Mouse (Mus musculus) thymus, postnatal 4 days (tissue): Measurements from ENCODE around the gene Atp6v1a.

Experiments used
- DNase-seq: peaks from one replicate; pipeline ENCODE4 v3.0.0; 2021

The Atp6v1a gene

DNA sequence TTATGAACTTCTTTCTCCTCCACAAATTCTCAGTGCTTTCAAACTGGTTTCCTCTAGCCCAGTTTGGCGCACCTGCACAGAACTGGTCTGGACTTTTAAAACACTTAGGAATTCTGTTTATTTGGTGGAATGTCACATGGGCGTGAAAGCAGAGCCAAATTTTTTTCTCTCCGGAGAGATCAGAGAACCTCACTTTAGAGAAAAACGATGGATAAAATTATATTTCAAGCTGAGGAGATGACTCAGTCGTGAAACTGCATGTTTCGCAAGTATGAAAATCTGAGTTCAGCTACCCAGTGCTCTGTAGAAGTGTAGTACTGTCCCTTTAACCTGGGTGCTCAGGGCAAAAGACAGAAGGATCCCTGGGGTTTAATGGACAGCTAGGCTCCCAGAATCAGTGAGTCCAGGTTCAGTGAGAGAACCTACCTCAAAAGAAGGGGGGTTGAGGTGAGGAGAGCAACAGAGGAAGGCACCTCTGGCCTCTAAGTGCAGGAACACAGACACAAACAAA lies 2.9 kb downstream of the Atp6v1a start:
- DNase-seq = no peak

- no peak for DNase-seq
These were observed 6.3 kb downstream of the Atp6v1a start for GRCm38 (mm10) chr16:44133187-44133586.

DNA sequence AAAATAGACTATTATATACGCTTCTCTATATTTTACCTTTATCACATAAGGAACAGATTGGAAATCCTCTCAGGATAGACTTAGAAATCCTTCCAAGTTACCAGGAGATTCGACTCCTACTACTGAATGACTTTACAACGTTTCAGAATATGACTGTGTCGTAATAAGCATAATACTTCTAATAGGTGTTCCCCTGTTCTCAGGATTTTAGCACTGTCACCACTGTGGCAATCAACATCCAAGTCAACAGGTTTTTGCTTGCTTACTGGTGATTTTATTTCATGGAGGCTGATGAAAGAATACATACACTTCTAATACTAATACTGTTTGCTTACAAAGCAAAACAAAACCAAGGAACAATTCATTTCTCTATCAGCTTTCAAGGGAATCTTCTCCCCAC lies 7.2 kb downstream of the Atp6v1a start:
- no peak for DNase-seq

- no peak for DNase-seq
These were observed 13.1 kb downstream of the Atp6v1a start for GRCm38 (mm10) chr16:44126437-44126836.

- no peak for DNase-seq
These were observed 14.1 kb downstream of the Atp6v1a start for GRCm38 (mm10) chr16:44125436-44125835.

GRCm38 (mm10) chr16:44124713-44125112 lies 14.8 kb downstream of the Atp6v1a start:
- no peak for DNase-seq

DNA sequence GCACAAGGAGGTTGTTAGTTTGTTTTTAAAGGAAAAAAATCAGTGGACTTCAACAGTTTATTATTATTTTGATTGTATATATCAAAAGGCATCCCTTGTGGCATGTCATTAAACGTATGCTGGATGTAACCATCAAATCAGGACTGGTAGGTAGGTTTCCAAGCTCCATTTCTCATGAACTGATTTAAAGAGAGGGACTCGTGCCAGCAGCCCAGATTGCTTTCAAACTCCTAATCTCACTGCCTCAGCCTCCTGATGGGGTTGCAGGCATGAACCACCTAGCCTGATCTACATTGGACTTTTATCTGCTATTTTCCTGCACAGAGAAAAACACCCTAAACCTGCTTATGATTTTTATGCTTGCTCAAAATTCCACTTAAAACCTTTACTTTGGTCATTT lies 15.7 kb downstream of the Atp6v1a start:
- no peak for DNase-seq

DNA sequence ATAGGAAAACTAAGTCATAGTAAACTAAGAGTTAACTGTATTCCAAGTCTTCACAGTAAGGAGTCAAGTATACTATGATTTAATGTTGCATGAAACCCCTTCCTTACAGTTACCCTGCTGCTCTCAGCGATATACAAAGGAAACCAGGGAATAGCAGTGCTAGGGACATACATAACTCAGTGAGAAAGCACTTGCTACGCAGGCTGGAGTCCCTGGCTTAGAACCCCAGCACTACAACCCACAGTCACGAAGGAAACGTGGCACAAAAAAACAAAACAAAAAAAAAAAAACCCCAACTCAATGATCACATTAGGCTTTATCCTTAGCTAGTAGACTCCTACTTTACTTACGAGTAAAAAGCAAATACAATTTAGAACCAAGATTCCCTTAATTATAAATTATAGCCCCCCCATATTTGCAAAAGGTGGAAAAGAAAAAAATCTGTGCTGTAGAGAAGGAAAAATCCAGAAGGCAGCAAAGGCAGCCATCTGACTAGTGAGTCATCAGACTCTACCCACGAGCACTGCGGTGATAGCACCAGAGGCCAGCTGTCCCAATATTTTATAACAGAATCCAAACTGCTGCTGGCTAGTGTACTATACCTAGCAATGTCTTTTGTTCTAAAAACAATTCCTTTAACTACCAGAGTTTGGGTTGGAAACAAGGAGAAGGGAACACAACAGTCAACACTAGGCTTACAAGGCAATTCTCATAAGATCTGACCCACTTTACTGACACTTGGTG lies 16.4 kb downstream of the Atp6v1a start:
- no peak for DNase-seq

- DNase-seq = no peak
These were observed 16.9 kb downstream of the Atp6v1a start for GRCm38 (mm10) chr16:44122574-44122973.

DNA sequence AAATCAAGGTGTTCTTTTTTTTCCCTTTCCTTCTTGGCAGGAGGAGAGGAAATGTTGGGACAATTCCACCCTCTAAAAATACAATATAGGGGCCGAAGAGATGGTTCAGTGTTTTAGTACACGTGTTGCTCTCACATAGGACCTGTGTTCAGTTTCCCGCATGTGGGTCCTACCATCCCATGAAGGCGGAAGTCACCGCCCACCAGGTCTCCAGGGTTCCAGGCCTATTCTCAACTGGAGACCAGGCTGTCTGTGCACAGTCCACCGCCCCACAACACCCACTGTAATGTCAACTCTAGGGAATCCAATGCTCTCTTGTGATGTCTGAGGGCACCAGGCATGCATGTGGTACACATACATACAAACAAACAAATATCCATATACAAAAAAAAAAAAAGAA lies 17.4 kb downstream of the Atp6v1a start:
- DNase-seq = no peak

- no peak for DNase-seq
These were observed 19.6 kb downstream of the Atp6v1a start for GRCm38 (mm10) chr16:44119753-44120501.

- no peak for DNase-seq
These were observed 30.5 kb downstream of the Atp6v1a start for GRCm38 (mm10) chr16:44109002-44109401.

DNA sequence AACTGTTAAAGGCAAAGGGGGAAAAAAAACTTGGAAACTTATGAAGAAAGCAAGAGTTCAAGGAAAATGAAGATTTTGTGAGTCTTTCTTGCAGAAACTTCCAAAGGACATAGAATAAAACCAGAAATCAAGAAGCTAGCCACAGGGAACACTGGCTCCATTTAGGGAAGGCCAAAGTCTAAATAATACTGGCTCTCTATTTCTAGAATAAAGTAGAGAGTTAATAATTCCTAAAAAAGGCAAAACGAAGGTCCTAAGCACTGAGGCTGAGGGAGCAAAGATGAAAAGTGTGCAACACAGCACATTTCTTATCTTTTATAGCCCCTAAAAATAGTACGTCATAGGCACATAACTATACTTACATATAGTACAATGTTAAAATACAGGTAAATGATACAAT lies 34.3 kb downstream of the Atp6v1a start:
- no peak for DNase-seq

DNA sequence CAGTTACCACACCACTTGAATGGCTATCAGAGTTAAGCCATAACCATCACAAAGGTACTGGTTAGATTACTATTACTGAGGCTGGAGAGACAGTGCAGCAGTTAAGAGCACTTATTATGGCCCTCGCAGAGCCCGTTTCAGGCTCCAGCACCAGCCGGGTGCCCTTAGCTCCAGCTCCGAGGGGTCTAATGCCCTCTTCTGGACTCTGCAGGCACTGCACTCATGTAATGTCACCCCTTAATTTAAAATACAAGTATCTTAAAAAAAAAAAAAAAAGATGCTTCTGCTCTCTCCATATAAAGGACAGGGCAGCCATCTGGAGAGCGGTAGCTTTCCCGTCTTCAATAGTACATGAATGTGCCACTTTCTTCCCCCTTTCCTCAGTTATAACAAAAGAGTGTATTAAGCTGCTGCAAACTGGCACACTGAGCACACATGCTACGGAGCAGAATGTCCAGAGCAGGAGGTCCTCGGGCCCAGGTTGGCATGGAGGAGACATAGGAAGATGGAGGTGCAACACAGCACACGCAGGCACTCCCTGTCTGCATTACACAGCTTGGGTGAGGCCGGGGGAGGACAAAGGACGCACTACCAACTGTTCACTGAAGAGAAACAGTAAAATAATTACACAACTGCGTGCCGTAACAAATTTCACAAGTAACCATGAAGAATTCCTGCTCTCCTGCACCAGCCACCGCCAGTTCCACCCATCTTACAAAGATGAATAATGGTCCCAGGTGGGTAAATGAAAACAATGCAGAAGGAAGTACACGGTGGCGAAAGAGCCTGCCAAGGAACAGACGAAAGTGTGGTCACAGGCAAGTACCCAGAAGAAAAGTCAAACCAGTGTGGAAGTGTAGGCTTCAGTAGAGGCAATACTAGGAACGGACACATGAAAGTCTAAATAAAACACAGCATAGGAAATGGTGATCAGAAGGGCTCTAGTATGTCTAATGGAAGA lies 35.4 kb downstream of the Atp6v1a start:
- peak; percentile 32 for DNase-seq

- no peak for DNase-seq
These were observed 36.6 kb downstream of the Atp6v1a start for GRCm38 (mm10) chr16:44102925-44103324.

DNA sequence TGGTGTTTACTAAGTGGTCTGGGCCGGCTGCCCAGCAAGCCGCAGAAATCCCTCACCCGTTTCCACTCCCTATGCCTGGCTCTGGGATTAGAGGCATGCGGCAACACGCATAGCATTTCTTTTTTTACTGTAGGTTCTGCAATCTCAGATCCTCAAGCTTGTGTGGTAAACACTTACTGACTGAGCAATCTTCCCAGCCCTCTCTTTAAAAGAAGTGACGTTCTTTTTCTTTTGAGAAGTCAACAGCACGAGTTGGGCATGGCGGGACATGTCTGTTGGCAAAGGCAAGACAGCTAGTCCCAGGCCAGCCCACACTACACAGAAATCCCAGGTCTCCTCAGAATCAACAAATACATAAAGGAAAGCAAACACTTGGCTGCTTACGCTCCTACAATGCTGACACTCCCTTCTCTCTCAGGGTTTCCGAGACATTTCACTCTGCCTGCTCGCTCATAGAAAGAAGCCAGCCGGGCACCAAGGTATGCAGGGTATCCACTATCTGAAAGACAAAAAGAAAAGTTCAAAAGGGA lies 38.3 kb downstream of the Atp6v1a start:
- no peak for DNase-seq

GRCm38 (mm10) chr16:44099377-44099776 lies 40.1 kb downstream of the Atp6v1a start:
- DNase-seq = no peak

GRCm38 (mm10) chr16:44087650-44088049 lies 51.9 kb downstream of the Atp6v1a start:
- DNase-seq = no peak

- peak; percentile 64 for DNase-seq
These were observed 76.2 kb downstream of the Atp6v1a start, which contains the start of gene Gramd1c for GRCm38 (mm10) chr16:44063025-44063894. Gene Gramd1c, minus strand, starts transcription at chr16:44063345.

DNA sequence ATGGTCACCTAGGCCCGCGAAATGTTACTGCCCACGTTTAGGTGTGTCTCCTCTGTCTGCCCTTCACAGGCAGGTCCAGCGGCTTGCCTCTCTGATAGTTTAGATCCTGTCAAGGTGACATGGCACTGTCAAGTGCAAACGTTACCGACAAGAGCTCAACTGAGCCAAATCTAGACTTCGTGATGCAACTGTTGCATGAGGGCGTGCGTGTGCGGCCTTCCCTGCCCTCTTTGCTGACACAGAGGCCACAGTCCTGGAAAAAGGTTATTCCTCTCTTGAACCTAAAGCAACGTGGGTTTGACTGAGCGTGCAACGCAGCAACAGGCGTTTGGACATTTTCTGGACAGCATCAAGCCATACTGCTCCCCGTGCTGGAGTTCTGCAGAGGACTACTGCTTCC lies 78.2 kb downstream of the Atp6v1a start:
- DNase-seq = no peak

GRCm38 (mm10) chr16:44060604-44061286 lies 78.8 kb downstream of the Atp6v1a start:
- no peak for DNase-seq
